Mouse (Mus musculus) erythroblast, embryonic 14.5 days (primary cell): ENCODE measurements around the gene AL731706.1.

ENCODE experiments used
- GATA1 ChIP-seq: IDR thresholded peaks from 2 replicates; pipeline ENCODE4 v1.6.1; 2012; ENCODE audit warnings: low read length, inconsistent platforms, mixed read lengths
- TAL1 ChIP-seq: IDR thresholded peaks from 3 replicates; pipeline ENCODE4 v1.6.1; 2012; ENCODE audit warnings: low read length, inconsistent platforms, mixed read lengths

DNA sequence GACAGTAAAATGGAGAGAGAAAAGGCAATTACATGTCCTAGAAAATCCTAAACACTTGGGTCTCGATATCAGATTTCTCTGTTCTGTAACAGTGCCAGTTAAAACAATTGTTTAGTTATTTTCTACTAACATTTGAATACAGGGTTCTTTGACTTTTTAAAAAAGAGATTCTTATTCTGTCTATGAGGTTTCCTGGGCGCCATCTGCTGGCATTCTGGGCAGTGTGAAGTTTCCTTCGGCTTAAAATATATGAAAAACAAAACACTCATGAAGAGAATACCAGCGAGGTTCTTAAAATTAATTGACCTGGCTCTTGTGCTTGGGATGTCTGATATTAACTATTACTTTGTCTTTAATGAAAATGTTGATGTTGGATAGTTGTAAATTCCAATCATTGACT is 4.3 kb downstream of the AL731706.1 start:
- TF ChIP-seq GATA1 (no peak), TAL1 (no peak)
